Mouse (Mus musculus) heart, adult 2 months (tissue): ENCODE measurements around the gene Gm29666. TPM values are rescaled to one million over a fixed set of nuclear protein-coding genes. Genes with fewer than 3 reads are reported as not detected.

Experiments used
- DNase-seq, 2 experiments: peaks; one replicate each; pipeline ENCODE4 v3.0.0; 2021
- H3K27ac ChIP-seq: fragments of 200-600 bp; 2 replicates; pipeline ENCODE4 v1.8.1; 2022
- H3K27me3 ChIP-seq: fragments of 200-500 bp; 2 replicates; pipeline ENCODE4 v1.6.1; 2012; ENCODE audit warnings: mild to moderate bottlenecking, low read length, inconsistent platforms, mixed read lengths; ENCODE audit not compliant: control insufficient read depth, insufficient read depth
- H3K36me3 ChIP-seq: fragments of 200-500 bp; 2 replicates; pipeline ENCODE4 v1.6.1; 2012; ENCODE audit warnings: low read length, inconsistent platforms; ENCODE audit not compliant: control insufficient read depth, insufficient read depth
- H3K4me1 ChIP-seq: fragments of 200-500 bp; 2 replicates; pipeline ENCODE4 v1.6.1; 2011; ENCODE audit warnings: low read length; ENCODE audit not compliant: control insufficient read depth, insufficient read depth
- H3K4me3 ChIP-seq: fragments of 200-600 bp; 2 replicates; pipeline ENCODE4 v1.8.1; 2022
- H3K79me2 ChIP-seq: fragments of 200-500 bp; replicated peaks from 2 replicates; pipeline ENCODE4 v1.6.1; 2012; ENCODE audit warnings: mild to moderate bottlenecking, inconsistent platforms, low read length, moderate library complexity, mixed read lengths; ENCODE audit not compliant: control insufficient read depth, insufficient read depth
- H3K9ac ChIP-seq: fragments of 200-500 bp; 2 replicates; pipeline ENCODE4 v1.6.1; 2012; ENCODE audit warnings: low read depth, mild to moderate bottlenecking, control low read depth, inconsistent platforms, low read length, mixed read lengths
- CTCF ChIP-seq: fragments of 200-600 bp; IDR thresholded peaks from 2 replicates; pipeline ENCODE4 v1.8.1; 2022; ENCODE audit warnings: antibody characterized with exemption, mild to moderate bottlenecking, moderate library complexity
- EP300 ChIP-seq: fragments of 200-500 bp; IDR thresholded peaks from 2 replicates; pipeline ENCODE4 v1.6.1; 2011; ENCODE audit warnings: low read depth, low read length, control low read depth; ENCODE audit not compliant: insufficient read depth
- POLR2A ChIP-seq: fragments of 200-500 bp; IDR thresholded peaks from 2 replicates; pipeline ENCODE4 v1.6.1; 2011; ENCODE audit warnings: mild to moderate bottlenecking, low read depth, low read length, control low read depth; ENCODE audit not compliant: insufficient read depth
- WGBS: fragments of 180-500 bp; shearing (Covaris S2); methylation state at CpG from one replicate; pipeline ENCODE4 v1.1.7; 2018; 5-methylcytosine and 5-hydroxymethylcytosine counted together
- intact Hi-C: fragments of 180-260 bp; cut with DNase I; formaldehyde crosslinking; loops from one replicate; pipeline ENCODE4 v1.15.1; 2025
- long read RNA-seq: library from polyadenylated mRNA; stranded (forward); transcript quantifications from one replicate; pipeline ENCODE4 v2.0.0, GENCODE M21; 2021
- polyA plus RNA-seq: library from polyadenylated mRNA; depleted of rRNA; stranded (reverse); fragments of >200 nt; gene quantifications from 2 replicates; pipeline ENCODE4 v1.2.3, GENCODE M21; 2012; rRNA removed
- total RNA-seq, 2 experiments: library from RNA; stranded (reverse); gene quantifications; 2 replicates each; pipeline ENCODE4 v1.2.3; 2021

Gm29666 gene
- total RNA-seq, result under 1 TPM; 0.11 to 0.13 TPM
- polyA plus RNA-seq, result 0.16 and 0.29 TPM in 2 replicates
- long read RNA-seq, result 0 reads

- Histone ChIP-seq H3K4me3 (no peak within 1 kb of the TSS), H3K79me2 (no peaks in the 10 kb centered on the region), H3K27ac (no peak within 1 kb of the TSS), H3K9ac (no peak within 1 kb of the TSS), H3K4me1 (peaks cover 5% of the 10 kb centered on the region), H3K27me3 (no peaks in the 10 kb centered on the region), H3K36me3 (peaks cover 7% of the 10 kb centered on the region)
- TF ChIP-seq EP300, result no peak
- TF ChIP-seq CTCF, result no peak
- no peak for TF ChIP-seq POLR2A
- intact Hi-C loops, result loop anchor here (5.0 kb wide), 1 partner anchor 248 kb away; no protein-coding TSS in a partner anchor
- 91% methylated on average over 3 of the region's 3 CpGs for WGBS
- no peak for DNase-seq
Observed at GRCm38 (mm10) chr15:84919938-84920337, at the start of gene Gm29666. TSS of gene Gm29666 (minus strand) at chr15:84920038.

GRCm38 (mm10) chr15:84968534-84968933 is 48.7 kb upstream of the Gm29666 start:
- WGBS, result 92% methylated on average over 4 of the region's 4 CpGs
- no peak for TF ChIP-seq POLR2A
- TF ChIP-seq EP300, result no peak
- no peak for TF ChIP-seq CTCF

GRCm38 (mm10) chr15:84965575-84966360 is 45.9 kb upstream of the Gm29666 start:
- TF ChIP-seq POLR2A, result no peak
- TF ChIP-seq CTCF, result no peak
- no peak for TF ChIP-seq EP300
- Histone ChIP-seq H3K9ac (no peak overlapping the region), H3K27me3 (no peaks in the 10 kb centered on the region), H3K4me1 (no peaks in the 10 kb centered on the region), H3K4me3 (no peak overlapping the region), H3K27ac (no peak overlapping the region), H3K79me2 (peaks cover 3% of the 10 kb centered on the region), H3K36me3 (no peaks in the 10 kb centered on the region)
- WGBS, result 61% methylated on average over 7 of the region's 7 CpGs
- intact Hi-C loops, result no loop called here
- peak in 1 of 2 experiments; percentile 62 for DNase-seq

More at GRCm38 (mm10) chr15:84968534-84968933, 48.7 kb upstream of the Gm29666 start:
- DNase-seq, result no peak
- Histone ChIP-seq H3K4me3 (no peak overlapping the region), H3K36me3 (no peaks in the 10 kb centered on the region), H3K79me2 (no peaks in the 10 kb centered on the region; the same call in 1 of the 2 replicates), H3K27ac (no peak overlapping the region), H3K4me1 (no peaks in the 10 kb centered on the region), H3K27me3 (no peaks in the 10 kb centered on the region), H3K9ac (no peak overlapping the region)
- intact Hi-C loops, result no loop called here

GRCm38 (mm10) chr15:84964771-84965170 is 44.9 kb upstream of the Gm29666 start:
- intact Hi-C loops, result no loop called here
- WGBS, result 79% methylated on average over 5 of the region's 5 CpGs

GRCm38 (mm10) chr15:84962518-84962917 is 42.7 kb upstream of the Gm29666 start:
- H3K4me3 ChIP-seq, result no peak overlapping the region
- no peaks in the 10 kb centered on the region for H3K36me3 ChIP-seq
- whole genome bisulfite sequencing, result 93% methylated on average over 2 of the region's 2 CpGs
- intact Hi-C loops, result no loop called here
- no peaks in the 10 kb centered on the region for H3K27me3 ChIP-seq
- no peak overlapping the region for H3K27ac ChIP-seq
- no peak overlapping the region for H3K9ac ChIP-seq
- DNase-seq, result no peak
- H3K4me1 ChIP-seq, result no peaks in the 10 kb centered on the region
- H3K79me2 ChIP-seq, result peaks cover 3% of the 10 kb centered on the region
- TF ChIP-seq EP300 (no peak), CTCF (no peak), POLR2A (no peak)

More at GRCm38 (mm10) chr15:84964771-84965170, 44.9 kb upstream of the Gm29666 start:
- Histone ChIP-seq H3K27ac (no peak overlapping the region), H3K36me3 (no peaks in the 10 kb centered on the region), H3K27me3 (no peaks in the 10 kb centered on the region), H3K9ac (no peak overlapping the region), H3K4me1 (no peaks in the 10 kb centered on the region), H3K4me3 (no peak overlapping the region), H3K79me2 (peaks cover 3% of the 10 kb centered on the region)
- DNase-seq, result no peak
- TF ChIP-seq POLR2A (no peak), CTCF (no peak), EP300 (no peak)

GRCm38 (mm10) chr15:84960692-84961091 is 40.9 kb upstream of the Gm29666 start:
- H3K27ac ChIP-seq, result no peak overlapping the region
- DNase-seq, result no peak
- H3K36me3 ChIP-seq, result no peaks in the 10 kb centered on the region
- WGBS, result 34% methylated on average over 8 of the region's 8 CpGs
- no peak overlapping the region for H3K9ac ChIP-seq
- no peak for TF ChIP-seq CTCF
- TF ChIP-seq EP300, result no peak
- TF ChIP-seq POLR2A, result no peak
- intact Hi-C loops, result no loop called here
- H3K79me2 ChIP-seq, result peaks cover 3% of the 10 kb centered on the region
- H3K27me3 ChIP-seq, result no peaks in the 10 kb centered on the region
- no peaks in the 10 kb centered on the region for H3K4me1 ChIP-seq
- no peak overlapping the region for H3K4me3 ChIP-seq
